Mouse (Mus musculus) hindbrain, embryonic 16.5 days (tissue): ENCODE results near the gene Acsl1. TPM values are rescaled to one million over a fixed set of nuclear protein-coding genes. Genes with fewer than 3 reads are reported as not detected.

ENCODE experiments used
- ATAC-seq: fragments of 200-750 bp; cut with Nextera tagmentation; 2 replicates; pipeline ENCODE4 v1.8.0; 2017; ENCODE audit warnings: moderate TSS enrichment, moderate library complexity
- H3K27ac ChIP-seq: fragments of 300-500 bp; sonication (generic); 2 replicates; pipeline ENCODE4 v1.5.1; 2014; ENCODE audit warnings: low read depth, mild to moderate bottlenecking, control low read depth, low read length, moderate library complexity
- H3K27me3 ChIP-seq: fragments of 300-500 bp; sonication (generic); replicated peaks from 2 replicates; pipeline ENCODE4 v1.6.1; 2014; ENCODE audit warnings: low read length; ENCODE audit not compliant: control insufficient read depth, insufficient read depth
- H3K36me3 ChIP-seq: fragments of 300-500 bp; sonication (generic); 2 replicates; pipeline ENCODE4 v1.6.1; 2014; ENCODE audit warnings: mild to moderate bottlenecking, low read length, moderate library complexity, mixed read lengths; ENCODE audit not compliant: control insufficient read depth, insufficient read depth
- H3K4me1 ChIP-seq: fragments of 300-500 bp; sonication (generic); 2 replicates; pipeline ENCODE4 v1.6.1; 2014; ENCODE audit warnings: low read depth, low read length; ENCODE audit not compliant: control insufficient read depth, insufficient read depth
- H3K4me2 ChIP-seq: fragments of 300-500 bp; sonication (generic); 2 replicates; pipeline ENCODE4 v1.6.1; 2014; ENCODE audit warnings: mild to moderate bottlenecking, low read length, control low read depth, moderate library complexity
- H3K4me3 ChIP-seq: fragments of 300-500 bp; sonication (generic); 2 replicates; pipeline ENCODE4 v1.5.1; 2014; ENCODE audit warnings: mild to moderate bottlenecking, low read length, control low read depth, moderate library complexity
- H3K9ac ChIP-seq: fragments of 300-500 bp; sonication (generic); 2 replicates; pipeline ENCODE4 v1.6.1; 2014; ENCODE audit warnings: low read depth, mild to moderate bottlenecking, control low read depth, low read length, moderate library complexity
- H3K9me3 ChIP-seq: fragments of 300-500 bp; sonication (generic); 2 replicates; pipeline ENCODE4 v1.6.1; 2014; ENCODE audit warnings: mild to moderate bottlenecking, low read length, moderate library complexity; ENCODE audit not compliant: control insufficient read depth
- WGBS: fragments of 180-500 bp; shearing (Covaris S2); extraction: QIAGEN DNeasy Blood & Tissue Kit; methylation state at CpG from one replicate; pipeline ENCODE4 v1.1.7; 2014; 5-methylcytosine and 5-hydroxymethylcytosine counted together
- polyA plus RNA-seq: library from polyadenylated mRNA; unstranded; fragments of >200 nt; fragmentation: Nextera tagmentation; extraction: Ambion mirVana; gene quantifications from 2 replicates; pipeline ENCODE4 v1.2.1, GENCODE M21; 2015

Gene Acsl1
- polyA plus RNA-seq, 1 experiment from 2014 or later: 19.5 TPM

DNA sequence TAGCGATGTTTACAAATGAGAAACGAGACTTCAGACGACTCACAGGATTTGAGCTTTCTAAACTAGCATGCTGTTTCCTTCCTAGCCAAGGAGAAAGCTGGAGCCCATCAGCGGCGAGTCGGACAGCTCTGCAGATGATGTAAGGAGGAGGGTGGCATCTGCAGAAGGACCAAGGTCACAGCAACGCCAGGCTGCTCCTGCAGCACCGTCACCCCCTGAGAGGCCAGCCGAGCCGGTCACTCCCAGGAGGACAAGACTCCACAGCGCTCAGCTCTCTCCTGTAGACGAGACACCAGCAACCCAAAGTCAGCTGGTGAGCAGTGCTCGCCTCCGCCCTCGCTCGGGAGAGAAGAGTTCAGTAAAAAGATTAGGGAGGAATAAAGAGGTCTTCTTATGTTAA, 91.5 kb downstream of the Acsl1 start:
- no peaks in the 10 kb centered on the region for H3K9me3 ChIP-seq
- no peak overlapping the region for H3K4me3 ChIP-seq
- H3K4me2 ChIP-seq: no peak overlapping the region
- no peaks in the 10 kb centered on the region; the same call in 1 of the 2 replicates for H3K36me3 ChIP-seq
- WGBS: 89% methylated on average over 16 of the region's 16 CpGs
- no peaks in the 10 kb centered on the region for H3K4me1 ChIP-seq
- H3K27ac ChIP-seq: no peak overlapping the region
- ATAC-seq: no peak
- H3K27me3 ChIP-seq: no peaks in the 10 kb centered on the region
- H3K9ac ChIP-seq: no peak overlapping the region

DNA sequence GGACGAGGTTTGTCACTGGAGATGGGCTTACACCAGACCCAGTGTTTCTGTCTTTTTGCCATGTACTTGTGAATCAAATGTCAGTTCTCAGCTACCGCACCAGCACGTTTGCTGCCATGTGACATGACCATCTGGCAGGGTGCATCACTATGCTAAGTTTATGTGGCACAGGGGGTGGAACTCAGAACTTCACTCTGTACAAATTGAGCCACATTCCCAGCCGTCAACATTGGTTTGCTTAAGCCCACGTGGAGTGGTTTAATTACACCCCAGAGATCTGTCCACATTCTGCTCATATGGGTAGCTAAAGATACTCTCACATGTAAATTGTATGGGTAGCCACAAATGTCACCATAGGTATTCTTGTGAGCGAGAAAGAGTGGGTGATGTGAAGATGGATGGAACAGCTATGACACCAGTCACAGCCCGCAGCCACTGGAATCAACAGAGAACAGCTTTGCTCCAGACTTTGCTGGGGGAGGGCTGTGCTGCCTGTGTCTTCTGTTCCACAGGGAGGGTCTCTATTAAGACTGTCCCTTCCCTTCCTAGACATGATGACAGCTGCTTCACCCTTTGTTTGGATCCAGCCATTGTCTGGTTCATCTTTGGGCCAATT, 96.2 kb downstream of the Acsl1 start:
- Histone ChIP-seq H3K9me3 (no peaks in the 10 kb centered on the region), H3K4me1 (no peaks in the 10 kb centered on the region), H3K4me2 (no peak overlapping the region), H3K36me3 (no peaks in the 10 kb centered on the region; the same call in 1 of the 2 replicates), H3K27ac (no peak overlapping the region), H3K9ac (no peak overlapping the region), H3K27me3 (no peaks in the 10 kb centered on the region), H3K4me3 (no peak overlapping the region)
- WGBS: 74% methylated on average over 7 of the region's 7 CpGs
- ATAC-seq: no peak

DNA sequence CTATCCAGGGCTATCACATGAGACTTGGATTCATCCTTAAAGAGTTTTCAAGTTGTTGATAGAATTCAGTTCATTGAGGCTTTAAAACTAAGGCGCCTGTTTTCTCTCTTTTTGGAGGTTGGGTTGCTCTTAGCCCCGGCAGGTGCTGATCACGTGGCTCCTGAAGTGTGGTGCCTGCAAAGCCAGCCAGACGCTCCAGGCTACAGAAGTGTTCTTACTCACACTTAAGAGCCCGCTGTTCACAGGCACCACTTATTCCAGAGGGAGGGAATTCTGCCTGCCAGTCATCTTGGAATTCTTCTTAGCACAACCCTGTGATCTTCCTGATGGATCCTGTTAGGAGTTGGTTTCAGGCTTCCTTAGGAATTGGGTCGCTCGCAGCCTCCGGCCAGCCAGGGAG, 97.1 kb downstream of the Acsl1 start:
- H3K4me1 ChIP-seq: no peaks in the 10 kb centered on the region
- 94% methylated on average over 8 of the region's 8 CpGs for WGBS
- no peaks in the 10 kb centered on the region for H3K9me3 ChIP-seq
- no peaks in the 10 kb centered on the region for H3K27me3 ChIP-seq
- H3K36me3 ChIP-seq: no peaks in the 10 kb centered on the region; the same call in 1 of the 2 replicates
- no peak overlapping the region for H3K9ac ChIP-seq
- H3K4me3 ChIP-seq: no peak overlapping the region
- no peak overlapping the region for H3K4me2 ChIP-seq
- no peak overlapping the region for H3K27ac ChIP-seq
- ATAC-seq: no peak

DNA sequence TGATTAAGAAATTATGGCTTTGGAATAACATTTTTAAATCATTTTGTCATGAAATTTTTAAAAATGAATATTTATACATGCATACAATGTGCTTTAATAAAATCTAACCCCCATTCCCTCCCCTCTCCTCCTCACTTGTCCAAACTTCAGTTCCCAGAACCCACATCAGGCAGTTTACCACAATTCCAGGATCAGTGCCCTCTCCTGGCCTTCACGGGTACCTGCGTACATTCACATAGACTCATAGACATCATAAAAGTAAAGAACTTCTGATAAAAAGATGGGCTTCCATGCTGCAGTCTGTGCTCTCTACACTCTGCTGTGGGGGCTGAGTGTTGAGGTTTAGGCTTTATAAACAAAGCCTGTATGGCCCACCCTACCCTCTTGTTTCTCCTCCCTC, 98.1 kb downstream of the Acsl1 start:
- Histone ChIP-seq H3K4me1 (no peaks in the 10 kb centered on the region), H3K4me2 (no peak overlapping the region), H3K36me3 (no peaks in the 10 kb centered on the region; the same call in 1 of the 2 replicates), H3K9me3 (no peaks in the 10 kb centered on the region), H3K27me3 (no peaks in the 10 kb centered on the region), H3K4me3 (no peak overlapping the region), H3K27ac (no peak overlapping the region), H3K9ac (no peak overlapping the region)
- no peak for ATAC-seq
- 81% methylated on average over 2 of the region's 2 CpGs for WGBS

DNA sequence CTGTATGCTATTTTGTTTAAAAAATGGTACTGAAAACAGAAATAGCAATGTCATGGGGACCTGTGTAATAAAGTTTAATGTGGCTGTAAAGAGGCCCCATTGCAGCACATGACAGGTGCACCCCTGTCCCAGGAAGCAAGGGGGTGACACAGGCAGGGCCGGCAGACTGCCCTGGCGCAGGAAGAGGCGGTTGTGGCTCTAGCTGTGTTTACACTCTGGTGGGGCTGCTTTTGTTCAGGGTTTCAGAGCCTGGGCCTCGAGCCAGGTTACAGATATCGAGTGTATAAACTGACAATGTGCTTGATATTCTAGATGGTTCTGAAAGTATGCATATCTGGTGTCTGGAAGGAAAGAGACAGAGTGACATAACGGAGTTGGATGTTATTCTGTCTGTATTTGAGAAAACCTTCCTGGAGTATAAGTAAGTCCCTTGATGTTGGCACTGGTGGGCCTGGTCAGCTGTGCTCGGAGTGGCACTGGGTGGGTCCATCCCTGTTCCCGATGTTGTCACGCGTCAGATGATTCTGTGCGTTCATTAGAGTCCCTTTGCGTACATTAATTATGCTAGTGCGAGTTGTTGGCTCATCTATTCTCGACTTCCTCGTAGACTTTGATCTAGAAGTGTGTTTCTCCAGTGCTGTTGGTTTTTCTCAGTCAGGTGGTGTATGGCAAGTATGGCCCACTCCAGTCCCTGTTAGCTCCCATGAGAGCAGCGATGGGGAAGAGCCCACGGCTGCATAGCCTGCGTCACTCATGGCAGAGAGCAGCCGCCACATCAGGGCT, 99.0 kb downstream of the Acsl1 start:
- Histone ChIP-seq H3K4me1 (no peaks in the 10 kb centered on the region), H3K36me3 (no peaks in the 10 kb centered on the region; the same call in 1 of the 2 replicates), H3K9ac (no peak overlapping the region), H3K9me3 (no peaks in the 10 kb centered on the region), H3K27ac (no peak overlapping the region), H3K27me3 (no peaks in the 10 kb centered on the region), H3K4me2 (no peak overlapping the region), H3K4me3 (no peak overlapping the region)
- ATAC-seq: no peak
- 87% methylated on average over 19 of the region's 19 CpGs for WGBS

DNA sequence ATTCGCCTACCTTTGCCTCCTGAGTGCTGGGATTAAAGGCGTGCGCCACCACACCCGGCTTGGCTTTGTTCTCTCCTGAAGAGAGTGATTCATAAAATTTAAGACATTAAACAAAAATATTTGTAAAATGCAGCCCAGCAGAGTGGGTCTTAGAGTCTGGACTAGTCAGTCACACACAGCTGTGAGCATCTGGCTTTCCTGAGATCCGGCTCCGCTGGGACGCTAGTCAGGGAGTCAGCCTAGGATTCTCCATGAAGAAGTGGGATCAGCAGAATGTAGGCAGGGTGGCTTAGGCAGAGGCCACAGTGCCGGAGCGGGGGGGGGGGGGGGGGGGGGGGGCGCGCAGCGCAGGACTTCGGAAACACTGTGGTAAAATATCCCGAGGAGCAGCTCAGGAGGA, 99.8 kb downstream of the Acsl1 start:
- no peak overlapping the region for H3K4me3 ChIP-seq
- no peaks in the 10 kb centered on the region for H3K27me3 ChIP-seq
- no peak overlapping the region for H3K9ac ChIP-seq
- H3K9me3 ChIP-seq: no peaks in the 10 kb centered on the region
- H3K4me1 ChIP-seq: no peaks in the 10 kb centered on the region
- no peak overlapping the region for H3K27ac ChIP-seq
- ATAC-seq: no peak
- WGBS: 94% methylated on average over 9 of the region's 14 CpGs
- no peak overlapping the region for H3K4me2 ChIP-seq
- H3K36me3 ChIP-seq: no peaks in the 10 kb centered on the region

DNA sequence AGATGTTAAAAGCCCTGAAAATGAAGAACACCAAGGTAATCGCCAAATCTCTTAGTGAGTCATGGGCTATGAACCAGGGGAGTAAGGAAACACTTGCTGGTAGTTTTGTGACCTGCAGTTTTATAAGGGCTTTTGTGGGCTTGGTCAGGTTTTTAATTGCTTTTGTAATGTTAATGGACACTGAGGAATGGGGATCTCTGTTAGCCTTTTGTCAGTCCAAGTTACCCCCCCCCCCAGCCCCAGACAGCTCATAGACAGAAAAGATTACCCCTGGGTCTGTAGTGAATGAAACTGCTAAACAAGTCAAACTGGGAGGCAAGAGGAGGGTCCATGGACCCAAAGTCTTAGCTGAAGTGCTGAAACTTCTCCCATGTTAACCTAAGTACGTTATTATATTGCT, 102.6 kb downstream of the Acsl1 start:
- Histone ChIP-seq H3K9me3 (no peaks in the 10 kb centered on the region), H3K4me3 (no peak overlapping the region), H3K4me2 (no peak overlapping the region), H3K4me1 (no peaks in the 10 kb centered on the region), H3K9ac (no peak overlapping the region), H3K27me3 (no peaks in the 10 kb centered on the region), H3K36me3 (peaks cover 7% of the 10 kb centered on the region; the same call in 1 of the 2 replicates), H3K27ac (no peak overlapping the region)
- ATAC-seq: no peak
- WGBS: 84% methylated on average over 2 of the region's 2 CpGs

DNA sequence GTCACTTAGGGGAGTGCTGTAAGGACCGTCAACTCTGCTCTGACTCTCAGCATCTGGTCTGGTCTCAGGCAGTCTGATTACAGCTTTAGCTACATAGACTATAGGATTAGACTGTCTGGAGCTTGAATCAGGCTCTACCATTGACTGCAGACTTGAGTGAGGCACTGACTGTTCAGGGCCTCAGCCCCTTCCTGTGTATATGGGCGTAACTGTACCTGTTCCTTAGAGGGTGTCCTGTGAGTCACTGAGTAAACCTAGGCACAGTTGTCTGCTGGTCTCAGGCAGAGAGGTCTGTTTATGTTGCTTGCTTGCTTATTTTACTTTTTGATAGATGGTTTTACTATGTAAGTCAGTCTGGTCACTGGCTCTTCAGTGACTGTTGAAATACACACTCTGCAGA, 103.1 kb downstream of the Acsl1 start:
- H3K27ac ChIP-seq: no peak overlapping the region
- no peak for ATAC-seq
- H3K4me1 ChIP-seq: no peaks in the 10 kb centered on the region
- peaks cover 10% of the 10 kb centered on the region for H3K36me3 ChIP-seq
- H3K4me3 ChIP-seq: no peak overlapping the region
- H3K4me2 ChIP-seq: no peak overlapping the region
- no peaks in the 10 kb centered on the region for H3K27me3 ChIP-seq
- H3K9ac ChIP-seq: no peak overlapping the region
- WGBS: 91% methylated on average over 2 of the region's 2 CpGs
- H3K9me3 ChIP-seq: no peaks in the 10 kb centered on the region

DNA sequence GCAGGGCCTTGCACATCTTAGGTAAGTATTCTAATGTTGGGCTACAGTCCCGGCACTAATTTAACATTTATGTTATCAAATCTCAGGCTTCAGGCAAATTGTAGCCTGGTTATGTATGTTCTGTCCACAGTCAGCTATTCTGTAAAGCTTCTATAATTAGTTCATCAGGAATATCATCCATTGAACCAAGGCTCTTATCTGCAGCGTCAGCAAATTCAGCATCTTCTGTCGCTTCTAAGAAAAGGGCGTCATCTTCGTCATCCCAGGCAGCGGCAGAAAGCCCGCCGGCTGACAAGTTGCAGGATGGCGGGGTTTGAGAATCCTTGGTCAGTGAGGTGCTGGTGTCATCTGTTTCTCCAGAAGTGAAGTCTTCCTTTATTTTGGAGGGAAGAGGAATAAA, 108.0 kb downstream of the Acsl1 start:
- Histone ChIP-seq H3K4me2 (no peak overlapping the region), H3K4me3 (no peak overlapping the region), H3K9ac (no peak overlapping the region), H3K9me3 (no peaks in the 10 kb centered on the region), H3K4me1 (no peaks in the 10 kb centered on the region), H3K27me3 (no peaks in the 10 kb centered on the region), H3K27ac (no peak overlapping the region), H3K36me3 (peaks cover 15% of the 10 kb centered on the region)
- 96% methylated on average over 9 of the region's 9 CpGs for WGBS
- ATAC-seq: no peak
